Comparison of ENCODE assay signal across 22 mouse cellular contexts in the genomic region with DNA sequence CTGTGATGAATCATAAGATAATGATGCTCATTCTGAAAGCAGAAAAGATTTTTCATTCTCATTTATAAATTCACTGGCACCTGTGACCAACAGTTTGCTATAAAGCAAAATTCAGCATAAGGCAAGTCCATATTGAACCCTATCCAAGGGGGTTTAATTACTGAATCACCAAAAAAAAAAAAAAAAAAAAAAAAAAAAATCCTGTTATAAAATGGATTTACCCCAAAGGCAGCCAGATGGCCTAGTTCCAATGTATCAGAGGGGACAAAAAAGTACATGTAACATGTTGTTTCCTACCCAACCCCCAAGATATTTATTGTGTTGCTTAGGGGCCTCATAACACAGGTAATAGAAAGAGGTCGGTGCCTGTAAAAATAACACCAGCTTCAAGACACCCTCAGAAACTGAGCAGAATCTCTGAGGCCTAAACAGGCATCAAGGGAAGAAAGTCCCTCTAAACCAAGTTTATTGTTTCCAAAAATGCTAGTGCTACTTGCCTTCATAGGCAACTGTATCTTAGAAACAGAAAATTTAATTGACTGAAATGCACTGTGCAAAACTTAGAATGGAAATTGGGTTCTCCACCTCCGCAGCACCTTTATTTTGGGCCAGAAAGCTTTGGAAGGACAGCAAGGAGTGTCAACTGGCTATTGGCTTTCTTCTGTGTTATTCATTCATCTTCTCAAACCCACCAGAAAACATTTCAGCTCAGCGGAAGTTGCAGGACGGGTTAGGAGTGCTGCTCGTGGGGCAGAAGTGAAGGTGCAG.
DNase-seq lines count a peak whose midpoint lies in the region; ATAC-seq and TF ChIP-seq lines count a peak whose summit lies in the region.
"Had no signal": no experiment of that assay in that cellular context is flagged by ENCODE, and none has a peak within 500 bp of the region (broad histone marks: within the 10 kb centered on the region; RNA-seq: fewer than 3 reads in every experiment).

No protein-coding gene starts in this region.

- DNase-seq in forebrain, postnatal 0 days: peak; percentile 45
- DNase-seq in right cerebral cortex, adult 18-20 months: peak; percentile 51
- no peak for DNase-seq in right cerebral cortex, postnatal 14 days
- DNase-seq in brain, embryonic 14.5 days (ENCODE audit: low read depth): peak; percentile 69
- peak; percentile 33 to 50 for DNase-seq in frontal cortex, postnatal 36 days (ENCODE audit: low spot score in 2 of 2)
- DNase-seq in embryo, embryonic 10.5 days (ENCODE audit: low spot score): no peak
- DNase-seq in liver: no peak
- DNase-seq: adrenal gland, postnatal 14 days; cerebellum, adult 11 months; cerebellum, adult 8-10 months; cerebellum, postnatal 14 days; gastrocnemius, adult 2 months; gastrocnemius, postnatal 25 days; heart, postnatal 36 days had no signal

- no peak overlapping the region for H3K4me2 ChIP-seq in forebrain, postnatal 0 days (ENCODE audit: low read depth)
- H3K4me2 ChIP-seq in forebrain, embryonic 13.5 days: no peak overlapping the region
- H3K4me2 ChIP-seq: embryonic facial prominence, embryonic 12.5 days; heart, embryonic 13.5 days; hindbrain, embryonic 15.5 days had no signal

- no peak overlapping the region for H3K27ac ChIP-seq in forebrain, postnatal 0 days (ENCODE audit: low read depth, low read length)
- no peak overlapping the region for H3K27ac ChIP-seq in forebrain, embryonic 13.5 days
- H3K27ac ChIP-seq: embryonic facial prominence, embryonic 12.5 days; gastrocnemius, adult 2 months; heart, embryonic 13.5 days; hindbrain, embryonic 15.5 days had no signal

- no peaks in the 10 kb centered on the region for H3K4me1 ChIP-seq in forebrain, postnatal 0 days (ENCODE audit: insufficient read depth)
- H3K4me1 ChIP-seq in forebrain, embryonic 13.5 days: no peaks in the 10 kb centered on the region
- H3K4me1 ChIP-seq: embryonic facial prominence, embryonic 12.5 days; hindbrain, embryonic 15.5 days had no signal

- no peaks in the 10 kb centered on the region for H3K36me3 ChIP-seq in forebrain, postnatal 0 days (ENCODE audit: insufficient read depth)
- no peaks in the 10 kb centered on the region for H3K36me3 ChIP-seq in forebrain, embryonic 13.5 days (ENCODE audit: poor library complexity, severe bottlenecking)
- H3K36me3 ChIP-seq: embryonic facial prominence, embryonic 12.5 days; heart, embryonic 13.5 days; hindbrain, embryonic 15.5 days had no signal

- no peak for ATAC-seq in forebrain, postnatal 0 days
- no peak for ATAC-seq in forebrain, embryonic 13.5 days
- ATAC-seq: activated CD4-positive, CD25-positive, alpha-beta regulatory T cell, adult 4 months; intestine, embryonic 16.5 days; Patski had no signal

- H3K4me3 ChIP-seq in forebrain, postnatal 0 days (ENCODE audit: low read depth, low read length): no peak overlapping the region
- H3K4me3 ChIP-seq in forebrain, embryonic 13.5 days: no peak overlapping the region
- H3K4me3 ChIP-seq: embryonic facial prominence, embryonic 12.5 days; gastrocnemius, adult 2 months; heart, embryonic 13.5 days; hindbrain, embryonic 15.5 days had no signal

- no peaks in the 10 kb centered on the region for H3K27me3 ChIP-seq in forebrain, postnatal 0 days (ENCODE audit: insufficient read depth, low read length)
- no peaks in the 10 kb centered on the region for H3K27me3 ChIP-seq in forebrain, embryonic 13.5 days
- H3K27me3 ChIP-seq: CH12.LX; embryonic facial prominence, embryonic 12.5 days; heart, embryonic 13.5 days; hindbrain, embryonic 15.5 days; Patski had no signal

- no peak overlapping the region for H3K9ac ChIP-seq in forebrain, postnatal 0 days
- no peak overlapping the region for H3K9ac ChIP-seq in forebrain, embryonic 13.5 days
- H3K9ac ChIP-seq: embryonic facial prominence, embryonic 12.5 days; heart, embryonic 13.5 days; hindbrain, embryonic 15.5 days had no signal

- no peak for TF ChIP-seq CTCF in forebrain, postnatal 0 days (IDR thresholded peaks at IDR 0.05; ENCODE audit: low read depth)
- TF ChIP-seq CTCF in brain, embryonic 14.5 days (IDR thresholded peaks at IDR 0.05; ENCODE audit: borderline replicate concordance, extremely low read depth, insufficient read depth, insufficient read length): no peak

- H3K9me3 ChIP-seq in forebrain, postnatal 0 days (ENCODE audit: low read length): no peaks in the 10 kb centered on the region
- no peaks in the 10 kb centered on the region for H3K9me3 ChIP-seq in forebrain, embryonic 13.5 days (replicated peaks)
- H3K9me3 ChIP-seq: embryonic facial prominence, embryonic 12.5 days; heart, embryonic 13.5 days; hindbrain, embryonic 15.5 days had no signal

- TF ChIP-seq POLR2A in brain, embryonic 14.5 days (IDR thresholded peaks at IDR 0.05; ENCODE audit: borderline replicate concordance, extremely low read depth, insufficient read depth, insufficient read length, poor library complexity, severe bottlenecking): no peak

- 83% methylated on average over 5 of the region's 5 CpGs for WGBS in forebrain, postnatal 0 days
- WGBS in forebrain, embryonic 13.5 days: 89% methylated on average over 5 of the region's 5 CpGs

Comparison
In these comparisons a context has a peak if more than half of its experiments do, and no peak if none do; other contexts are left out.
1. DNase-seq: peak in forebrain, postnatal 0 days (single experiment), right cerebral cortex, adult 18-20 months (single experiment), brain, embryonic 14.5 days (single experiment) and frontal cortex, postnatal 36 days (2 of 2); none in right cerebral cortex, postnatal 14 days (single experiment), embryo, embryonic 10.5 days (single experiment) and liver (single experiment).